Comparison of ENCODE assay signal across 25 mouse cellular contexts in the genomic region with DNA sequence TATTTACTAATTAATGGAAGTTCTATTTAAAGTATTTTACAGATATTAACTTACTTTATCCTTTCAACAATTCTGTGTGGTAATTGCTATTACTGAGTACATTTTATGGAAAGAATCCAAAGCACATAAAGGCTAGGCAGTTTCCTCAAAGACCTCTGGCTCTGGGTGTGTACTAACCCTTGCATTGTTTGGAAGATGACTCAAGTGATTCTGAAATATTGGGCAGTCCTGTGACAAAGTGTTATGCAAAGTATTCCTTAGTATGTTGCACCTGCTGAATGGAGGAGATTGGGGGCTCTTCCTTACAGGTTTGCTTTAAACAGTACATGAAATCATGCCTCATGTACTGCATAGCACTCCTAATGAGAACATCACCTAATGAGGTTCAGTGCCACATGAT.
"Had no signal": no experiment of that assay in that cellular context is flagged by ENCODE, and none has a peak within 500 bp of the region (broad histone marks: within the 10 kb centered on the region; RNA-seq: fewer than 3 reads in every experiment).

No protein-coding gene starts in this region.

- H3K36me3 ChIP-seq: heart, embryonic 10.5 days; heart, embryonic 12.5 days; hindbrain, embryonic 10.5 days; hindbrain, embryonic 12.5 days; intestine, embryonic 15.5 days; limb, embryonic 10.5 days; limb, embryonic 12.5 days had no signal

- H3K27me3 ChIP-seq: heart, embryonic 12.5 days; hindbrain, embryonic 12.5 days; intestine, embryonic 15.5 days; limb, embryonic 12.5 days had no signal

- H3K4me1 ChIP-seq: heart, embryonic 10.5 days; hindbrain, embryonic 10.5 days; hindbrain, embryonic 12.5 days; intestine, embryonic 15.5 days; limb, embryonic 10.5 days; limb, embryonic 12.5 days had no signal

- H3K4me2 ChIP-seq: heart, embryonic 12.5 days; hindbrain, embryonic 12.5 days; hindbrain, embryonic 14.5 days; intestine, embryonic 15.5 days; limb, embryonic 12.5 days; liver, embryonic 11.5 days had no signal

- H3K4me3 ChIP-seq: heart, embryonic 10.5 days; heart, embryonic 12.5 days; hindbrain, embryonic 10.5 days; hindbrain, embryonic 12.5 days; intestine, embryonic 15.5 days; limb, embryonic 10.5 days; limb, embryonic 12.5 days had no signal

- DNase-seq: gastrocnemius, postnatal 14 days; gastrocnemius, postnatal 36 days; heart, adult 18-20 months; heart, postnatal 10 days; heart, postnatal 4 days; kidney, adult 18-20 months; kidney, adult 8-10 months; kidney, postnatal 10 days; kidney, postnatal 25 days; kidney, postnatal 4 days; layer of hippocampus, adult 9-11 months; layer of hippocampus, postnatal 36 days; liver had no signal

- H3K9ac ChIP-seq: heart, embryonic 12.5 days; hindbrain, embryonic 12.5 days; hindbrain, embryonic 14.5 days; intestine, embryonic 15.5 days; limb, embryonic 12.5 days had no signal

- H3K9me3 ChIP-seq: heart, embryonic 10.5 days; heart, embryonic 12.5 days; hindbrain, embryonic 10.5 days; hindbrain, embryonic 12.5 days; intestine, embryonic 15.5 days; limb, embryonic 10.5 days; limb, embryonic 12.5 days had no signal

- ATAC-seq: hindbrain, embryonic 16.5 days; inflammation-experienced regulatory T-cells, adult 6 months; intestine, embryonic 15.5 days; intestine, postnatal 0 days had no signal

- H3K27ac ChIP-seq: heart, embryonic 10.5 days; hindbrain, embryonic 10.5 days; hindbrain, embryonic 12.5 days; hindbrain, embryonic 14.5 days; intestine, embryonic 15.5 days; limb, embryonic 10.5 days; limb, embryonic 12.5 days had no signal
